Mouse (Mus musculus) left cerebral cortex, adult 8-10 months (tissue): ENCODE data around the gene Spryd7. TPM values are rescaled to one million over a fixed set of nuclear protein-coding genes. Genes with fewer than 3 reads are reported as not detected.
A peak's percentile ranks its signal among the peaks of the same experiment; 100 is the strongest.

ENCODE experiments used
- DNase-seq, 2 experiments: peaks; one replicate each; pipeline ENCODE4 v3.0.0; 2022; ENCODE audit warnings: low spot score in 2 of 2
- total RNA-seq, 4 experiments: library from RNA; stranded (reverse); gene quantifications; 2 replicates each; pipeline ENCODE4 v1.2.4; 2022

Gene Spryd7
- total RNA-seq, 4 experiments from 2014 or later, result 45.0 to 56.5 (median 50.8) TPM

GRCm38 (mm10) chr14:61536631-61537264 lies 19.9 kb downstream of the Spryd7 start:
- no peak for DNase-seq

DNA sequence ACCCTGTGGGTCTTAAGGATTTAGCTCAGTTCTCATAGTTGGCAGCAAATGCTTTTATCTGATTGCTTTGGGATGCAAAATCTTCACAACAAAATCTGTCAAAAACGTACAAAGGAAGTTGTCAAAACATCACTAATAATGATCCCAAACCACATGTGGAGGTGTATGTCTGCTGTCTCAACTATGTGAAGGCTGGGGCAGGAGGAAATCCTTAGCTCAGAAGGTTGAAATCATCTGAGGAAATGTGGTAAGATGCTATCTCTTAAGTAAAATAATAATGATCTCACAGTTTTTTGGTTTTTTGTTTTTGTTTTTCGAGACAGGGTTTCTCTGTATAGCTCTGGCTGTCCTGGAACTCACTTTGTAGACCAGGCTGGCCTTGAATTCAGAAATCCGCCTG lies 20.9 kb downstream of the Spryd7 start:
- no peak for DNase-seq

DNA sequence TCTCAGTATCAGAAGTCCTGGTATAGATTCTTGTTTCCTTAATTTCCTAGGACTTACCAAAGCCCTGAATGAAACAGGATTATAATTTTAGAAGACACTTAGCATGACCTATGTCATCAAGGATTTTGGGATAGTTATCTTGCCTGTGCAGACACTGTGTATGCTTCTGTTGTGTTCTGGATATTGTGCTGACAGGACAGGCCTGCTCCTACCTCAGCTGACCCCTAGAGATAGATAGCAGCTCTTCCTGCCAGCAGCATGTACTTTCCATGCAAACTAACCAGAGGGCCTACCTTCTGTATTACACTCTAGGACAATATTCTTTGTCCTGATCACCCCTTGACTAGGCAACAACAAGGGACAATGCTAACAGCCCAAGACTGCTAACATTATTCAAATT lies 25.7 kb downstream of the Spryd7 start:
- no peak for DNase-seq

DNA sequence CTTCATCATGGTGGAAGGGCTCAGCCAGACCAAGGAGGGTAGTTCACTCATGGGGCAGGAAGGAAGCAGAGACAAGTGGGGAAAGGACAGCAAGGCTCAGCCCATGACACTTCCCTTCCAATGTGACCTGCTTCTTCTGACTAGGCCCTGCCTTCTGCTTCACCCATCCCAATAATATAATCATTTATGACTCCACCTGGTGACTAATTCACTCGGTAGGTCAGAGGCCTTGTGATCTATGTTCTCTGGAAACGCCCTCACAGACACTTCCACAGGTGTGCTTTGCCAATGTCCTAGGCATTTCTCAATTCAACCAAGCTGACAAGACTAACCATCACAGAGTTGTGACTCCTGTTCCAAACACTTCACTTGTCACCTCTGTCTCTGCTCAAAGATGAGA lies 26.3 kb downstream of the Spryd7 start:
- no peak for DNase-seq

DNA sequence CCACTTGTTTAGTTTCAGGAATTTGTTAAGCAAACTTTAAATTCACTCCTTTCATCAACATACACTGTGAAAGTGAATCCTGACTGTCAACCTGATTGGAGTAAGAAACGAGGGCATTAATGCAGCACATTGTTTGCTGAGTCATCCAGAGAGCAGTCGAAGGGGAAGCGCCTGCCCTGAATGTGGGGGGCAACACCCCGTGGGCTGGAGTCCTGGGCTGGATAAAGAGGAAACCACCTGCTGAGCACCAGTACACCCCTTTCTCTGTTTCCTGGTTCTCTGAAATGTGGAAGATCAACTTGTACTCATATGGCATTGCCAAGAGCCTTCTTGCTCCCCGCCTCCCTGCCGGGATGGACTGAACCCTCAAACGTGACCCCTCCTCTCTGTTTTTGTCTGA lies 27.2 kb downstream of the Spryd7 start:
- DNase-seq, result no peak

- DNase-seq, result no peak
Measured at GRCm38 (mm10) chr14:61526006-61526405, 30.7 kb downstream of the Spryd7 start.

- DNase-seq, result no peak
Measured at GRCm38 (mm10) chr14:61523821-61524220, 32.9 kb downstream of the Spryd7 start.

DNA sequence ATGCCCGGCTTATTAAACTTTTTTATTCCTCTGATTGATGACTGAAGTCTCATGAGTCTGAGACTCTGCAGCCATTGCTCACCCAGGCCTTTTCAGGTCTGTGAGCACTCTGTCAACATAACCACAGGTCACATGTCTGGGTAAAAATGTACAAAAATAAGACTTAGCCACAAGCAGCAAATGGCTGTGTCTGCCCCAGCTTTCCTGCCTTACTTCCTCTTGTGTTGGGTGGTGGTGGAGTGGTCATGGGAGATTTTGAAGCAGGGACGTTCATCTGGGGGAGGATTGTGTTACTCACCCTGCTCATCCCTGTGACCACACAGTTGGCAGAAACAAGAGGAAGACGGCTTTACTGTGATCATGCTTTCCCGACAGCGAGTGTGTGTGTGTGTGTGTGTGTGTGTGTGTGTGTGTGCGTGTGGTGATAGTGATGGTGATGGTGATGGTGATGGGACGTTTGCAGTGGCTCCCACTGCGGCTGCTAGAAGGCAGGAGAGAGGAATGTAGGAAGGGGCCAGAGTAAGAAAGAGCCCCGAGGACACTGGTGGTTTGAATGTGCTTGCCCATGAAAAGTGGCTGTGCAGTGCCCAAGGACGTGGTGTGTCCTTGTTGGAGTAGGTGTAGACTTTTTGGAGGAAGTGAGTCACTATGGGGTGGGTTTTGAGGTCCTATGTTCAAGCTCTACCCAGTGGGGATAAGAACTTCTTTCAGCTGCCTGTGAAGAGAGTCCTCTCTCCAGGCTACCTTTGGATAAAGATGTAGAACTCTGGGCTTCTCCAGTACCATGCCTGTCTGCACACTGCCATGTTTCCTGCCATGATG lies 37.8 kb downstream of the Spryd7 start:
- no peak for DNase-seq

DNA sequence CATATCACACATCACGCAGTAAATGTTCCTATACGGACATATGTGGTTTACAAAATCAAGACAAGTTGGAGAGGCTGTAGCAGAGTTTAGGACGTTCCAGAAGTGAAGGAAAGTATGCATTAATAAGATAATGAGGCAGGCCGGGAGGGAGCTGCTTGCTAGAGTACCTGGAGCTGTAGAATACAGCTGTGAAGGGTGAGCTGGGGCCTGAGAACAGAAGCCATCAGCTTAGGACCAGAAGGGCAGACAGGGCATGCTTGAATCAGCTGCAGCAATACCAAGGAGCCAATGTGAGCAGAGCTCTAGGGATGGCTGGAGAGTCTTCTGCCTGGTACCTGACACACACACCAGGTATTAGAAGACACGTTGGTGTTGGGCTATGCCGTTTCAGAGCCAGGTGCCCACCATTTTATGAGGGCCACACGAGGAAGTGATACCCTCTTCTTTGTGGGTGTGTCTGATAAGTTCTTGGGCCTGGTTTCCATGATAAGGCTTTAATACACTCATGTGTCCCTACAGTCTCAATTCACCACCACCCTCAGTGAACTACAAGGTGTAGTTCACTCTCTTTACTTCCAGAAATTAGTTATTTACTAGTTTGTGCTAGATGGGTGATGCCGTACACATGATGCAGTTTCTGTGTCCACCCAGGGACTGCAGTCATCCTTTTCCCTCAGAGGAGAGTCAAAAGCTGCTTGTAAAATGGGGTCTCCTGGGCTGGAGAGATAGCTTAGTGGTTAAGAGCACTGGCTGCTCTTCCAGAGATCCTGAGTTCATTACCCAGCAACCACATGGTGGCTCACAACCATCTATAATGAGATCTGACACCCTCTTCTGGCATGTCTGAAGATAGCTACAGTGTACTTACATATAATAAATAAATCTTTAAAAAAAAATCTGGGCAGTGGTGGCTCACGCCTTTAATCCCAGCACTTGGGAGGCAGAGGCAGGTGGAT lies 39.9 kb downstream of the Spryd7 start:
- DNase-seq, result no peak

DNA sequence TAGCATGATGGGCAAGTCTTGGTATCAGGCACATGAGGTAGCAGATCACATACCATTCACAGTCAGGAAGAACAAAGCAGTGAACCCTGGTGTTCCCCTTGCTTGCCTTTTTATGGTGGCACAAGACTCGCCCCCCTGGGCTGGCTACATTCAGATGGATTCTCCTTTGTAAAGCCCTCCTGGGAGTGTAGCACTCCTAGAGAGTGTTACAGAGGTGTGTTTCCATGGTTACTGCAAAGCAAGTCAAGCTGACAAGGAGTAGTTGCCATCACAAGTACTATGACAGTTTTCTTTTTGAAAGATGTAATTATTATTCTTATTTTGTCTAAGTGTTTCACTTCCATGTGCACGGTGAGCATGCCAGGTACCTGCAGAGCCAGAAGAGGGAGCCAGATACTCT lies 45.2 kb downstream of the Spryd7 start:
- DNase-seq, result no peak

GRCm38 (mm10) chr14:61497716-61498490 lies 58.8 kb downstream of the Spryd7 start:
- DNase-seq, result peak; percentile 34 to 50

GRCm38 (mm10) chr14:61493511-61494135 lies 63.1 kb downstream of the Spryd7 start:
- DNase-seq, result no peak

Other genes with a start within 250 kb of the Spryd7 start
- 1 to 10 TPM in 3 of 4 experiments, under 1 TPM in 1; 0.32 to 3.3 (median 1.7) TPM for gene Arl11, start 247.1 kb downstream of the Spryd7 start, total RNA-seq
- 1 to 10 TPM; 3.4 to 5.1 (median 4.3) TPM for gene Ebpl, start 196.4 kb downstream of the Spryd7 start, total RNA-seq
- 10 to 100 TPM; 68.2 to 76.2 (median 72.4) TPM for gene Kpna3, start 117.0 kb downstream of the Spryd7 start, total RNA-seq
- gene Trim13, start 41.4 kb upstream of the Spryd7 start, total RNA-seq, result 10 to 100 TPM; 13.6 to 15.4 (median 14.6) TPM
- gene Kcnrg, start 50.6 kb upstream of the Spryd7 start, total RNA-seq, result 1 to 10 TPM in 1 of 4 experiments, under 1 TPM in 3; 0.42 to 1.2 (median 0.72) TPM